Mouse (Mus musculus) stomach, embryonic 14.5 days (tissue): ENCODE measurements at regions not wholly inside any gene's neighbourhood (a gene's known extent, or its start where the extent isn't known, plus 50 kb on each side); places are given as distances from the start of the nearest gene placed in this dataset.

Experiments used
- ATAC-seq: fragments of 200-750 bp; cut with Nextera tagmentation; 2 replicates; pipeline ENCODE4 v1.8.0; 2017; ENCODE audit warnings: low read depth, moderate TSS enrichment; ENCODE audit not compliant: insufficient number of reproducible peaks, insufficient read depth, low FRiP score
- H3K27ac ChIP-seq: fragments of 300-500 bp; sonication (generic); 2 replicates; pipeline ENCODE4 v1.5.1; 2014; ENCODE audit warnings: mild to moderate bottlenecking, low read length, moderate library complexity, mixed read lengths
- H3K27me3 ChIP-seq: fragments of 300-500 bp; sonication (generic); 2 replicates; pipeline ENCODE4 v1.6.1; 2014; ENCODE audit warnings: low read length, control low read depth, mixed read lengths; ENCODE audit not compliant: control insufficient read depth, insufficient read depth
- H3K36me3 ChIP-seq: fragments of 300-500 bp; sonication (generic); 2 replicates; pipeline ENCODE4 v1.6.1; 2014; ENCODE audit warnings: mild to moderate bottlenecking, control low read depth, low read length, moderate library complexity, mixed read lengths; ENCODE audit not compliant: control insufficient read depth, insufficient read depth
- H3K4me1 ChIP-seq: fragments of 300-500 bp; sonication (generic); 2 replicates; pipeline ENCODE4 v1.6.1; 2014; ENCODE audit warnings: low read length, control low read depth, mixed read lengths; ENCODE audit not compliant: control insufficient read depth, insufficient read depth
- H3K4me2 ChIP-seq: fragments of 300-500 bp; sonication (generic); replicated peaks from 2 replicates; pipeline ENCODE4 v1.6.1; 2014; ENCODE audit warnings: low read depth, low read length, control low read depth
- H3K4me3 ChIP-seq: fragments of 300-500 bp; sonication (generic); 2 replicates; pipeline ENCODE4 v1.5.1; 2014; ENCODE audit warnings: low read depth, low read length, control low read depth
- H3K9ac ChIP-seq: fragments of 300-500 bp; sonication (generic); replicated peaks from 2 replicates; pipeline ENCODE4 v1.6.1; 2014; ENCODE audit warnings: low read depth, mild to moderate bottlenecking, control low read depth, low read length, moderate library complexity, mixed read lengths
- H3K9me3 ChIP-seq: fragments of 300-500 bp; sonication (generic); 2 replicates; pipeline ENCODE4 v1.6.1; 2016; ENCODE audit warnings: low read depth, low read length, control low read depth; ENCODE audit not compliant: control insufficient read depth
- WGBS: fragments of 180-500 bp; shearing (Covaris S2); extraction: QIAGEN DNeasy Blood & Tissue Kit; methylation state at CpG from one replicate; pipeline ENCODE4 v1.1.7; 2014; 5-methylcytosine and 5-hydroxymethylcytosine counted together

DNA sequence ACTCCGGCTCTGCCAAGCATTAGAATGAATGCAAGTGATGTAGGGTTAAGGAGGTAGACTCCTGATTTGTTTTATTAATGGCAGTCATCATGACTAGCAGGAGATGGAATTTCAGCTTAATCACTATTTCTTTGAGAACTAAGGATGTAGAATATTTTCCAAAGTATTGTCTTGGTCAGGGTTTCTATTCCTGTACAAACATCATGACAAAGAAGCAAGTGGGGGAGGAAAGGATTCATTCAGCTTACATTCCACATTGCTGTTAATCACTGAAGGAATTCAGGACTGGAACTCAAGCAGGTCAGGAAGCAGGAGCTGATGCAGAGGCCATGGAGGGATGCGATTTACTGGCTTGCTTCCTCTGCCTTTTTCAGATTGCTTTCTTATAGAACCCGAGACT, 195.4 kb upstream of the Tmem72 start:
- no peaks in the 10 kb centered on the region for H3K36me3 ChIP-seq
- H3K27ac ChIP-seq, result no peak overlapping the region
- H3K9me3 ChIP-seq, result no peaks in the 10 kb centered on the region
- H3K9ac ChIP-seq, result no peak overlapping the region
- no peak for ATAC-seq
- 70% methylated on average over 3 of the region's 3 CpGs for WGBS
- H3K4me1 ChIP-seq, result 0 out of 2 replicates have a peak, but pooled peaks cover 6% of the 10 kb centered on the region
- no peak overlapping the region for H3K4me2 ChIP-seq
- no peak overlapping the region for H3K4me3 ChIP-seq
- no peaks in the 10 kb centered on the region for H3K27me3 ChIP-seq

DNA sequence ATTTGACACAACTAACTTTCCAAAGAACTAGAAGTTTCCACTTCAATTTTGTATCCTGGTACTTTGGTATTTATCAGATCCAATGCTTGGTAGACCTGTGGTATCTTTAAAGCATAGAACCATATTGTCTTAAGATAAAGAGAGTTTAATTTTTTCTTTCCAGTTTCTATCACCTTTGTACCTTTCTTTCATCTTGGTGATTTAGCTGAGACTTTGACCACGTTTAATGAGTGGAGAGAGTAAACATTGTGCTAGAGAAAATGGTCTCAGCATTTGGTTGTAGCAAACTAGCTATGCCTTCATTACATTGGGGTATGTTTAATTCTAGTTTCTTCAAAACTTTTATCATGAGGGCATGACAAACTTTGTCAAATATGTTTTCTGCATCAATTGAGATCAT, 197.4 kb upstream of the Tmem72 start:
- Histone ChIP-seq H3K4me1 (0 out of 2 replicates have a peak, but pooled peaks cover 6% of the 10 kb centered on the region), H3K9ac (no peak overlapping the region), H3K27ac (no peak overlapping the region), H3K27me3 (no peaks in the 10 kb centered on the region), H3K4me3 (no peak overlapping the region), H3K36me3 (no peaks in the 10 kb centered on the region), H3K4me2 (no peak overlapping the region), H3K9me3 (no peaks in the 10 kb centered on the region)
- no peak for ATAC-seq
- WGBS, result 44% methylated on average over 1 of the region's 1 CpGs

DNA sequence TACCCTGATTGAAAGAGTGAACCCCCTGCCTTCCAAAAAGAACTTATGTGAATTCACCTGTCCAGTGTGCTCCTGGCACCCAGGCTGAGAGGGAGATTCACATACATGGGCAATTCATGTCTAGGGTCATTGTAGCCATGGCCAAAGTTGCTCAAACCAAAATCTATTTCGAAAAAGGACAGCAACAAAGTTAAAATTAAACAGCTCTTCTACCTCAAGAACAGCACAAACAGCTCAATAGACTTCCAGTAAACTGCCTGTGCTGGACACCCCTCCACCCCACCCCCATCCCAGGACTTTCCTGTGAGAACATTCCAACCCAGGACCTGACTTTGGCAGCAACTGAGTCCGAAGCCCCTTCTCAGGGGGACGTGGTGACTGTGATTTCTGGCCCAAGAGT, 218.3 kb upstream of the Tmem72 start:
- no peak overlapping the region for H3K27ac ChIP-seq
- no peak overlapping the region for H3K9ac ChIP-seq
- H3K4me1 ChIP-seq, result no peaks in the 10 kb centered on the region
- H3K27me3 ChIP-seq, result no peaks in the 10 kb centered on the region
- H3K4me3 ChIP-seq, result no peak overlapping the region
- WGBS, result 88% methylated on average over 3 of the region's 3 CpGs
- no peak for ATAC-seq
- H3K4me2 ChIP-seq, result no peak overlapping the region
- H3K36me3 ChIP-seq, result no peaks in the 10 kb centered on the region
- H3K9me3 ChIP-seq, result no peaks in the 10 kb centered on the region

DNA sequence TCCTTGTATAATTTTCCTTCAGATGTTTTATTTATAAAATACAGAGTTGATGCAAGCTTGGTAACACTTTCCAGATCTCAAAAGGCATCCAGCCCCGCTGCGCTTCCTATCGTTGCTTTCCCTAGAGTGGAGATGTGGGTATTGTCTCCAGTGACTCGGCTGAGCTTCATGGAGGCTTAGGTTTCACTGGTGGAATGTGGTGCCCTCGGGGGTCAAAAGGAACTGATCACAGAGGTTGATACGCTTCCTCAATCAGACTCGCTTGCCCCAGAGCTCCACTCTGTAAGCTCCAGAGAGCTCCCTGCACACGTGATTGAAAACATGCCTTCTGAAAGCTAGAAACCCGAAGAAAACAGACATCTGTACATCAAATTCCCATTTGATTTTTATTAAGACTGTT, 224.9 kb upstream of the Tmem72 start:
- no peak for ATAC-seq
- H3K36me3 ChIP-seq, result no peaks in the 10 kb centered on the region
- no peaks in the 10 kb centered on the region for H3K27me3 ChIP-seq
- 66% methylated on average over 9 of the region's 9 CpGs for WGBS
- H3K9me3 ChIP-seq, result no peaks in the 10 kb centered on the region
- H3K9ac ChIP-seq, result no peak overlapping the region
- no peaks in the 10 kb centered on the region for H3K4me1 ChIP-seq
- H3K4me3 ChIP-seq, result no peak overlapping the region
- no peak overlapping the region for H3K27ac ChIP-seq
- no peak overlapping the region for H3K4me2 ChIP-seq

DNA sequence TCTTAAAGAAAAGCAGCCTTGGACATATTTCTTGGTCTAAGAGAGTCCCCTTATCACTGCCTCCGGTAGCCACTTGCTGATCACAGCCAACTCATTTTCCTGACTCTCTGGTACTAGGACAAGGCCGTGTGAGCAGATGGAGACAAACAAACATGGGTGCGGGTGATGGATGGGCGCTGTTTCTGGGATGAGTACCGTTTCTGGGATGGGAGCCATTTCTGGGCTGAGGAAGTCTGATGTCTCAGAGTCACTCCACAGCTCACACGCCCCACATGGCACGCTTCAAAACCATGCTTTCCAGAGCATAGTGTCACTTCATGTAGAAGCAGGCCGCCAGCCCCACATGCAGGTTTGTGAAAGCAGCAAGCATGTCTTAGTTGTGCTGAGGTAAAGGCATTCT, 225.6 kb upstream of the Cxcl12 start:
- Histone ChIP-seq H3K4me3 (no peak overlapping the region), H3K4me1 (no peaks in the 10 kb centered on the region), H3K36me3 (no peaks in the 10 kb centered on the region), H3K9me3 (no peaks in the 10 kb centered on the region), H3K27ac (no peak overlapping the region), H3K4me2 (no peak overlapping the region), H3K27me3 (no peaks in the 10 kb centered on the region), H3K9ac (no peak overlapping the region)
- ATAC-seq, result no peak
- WGBS, result 74% methylated on average over 8 of the region's 8 CpGs

DNA sequence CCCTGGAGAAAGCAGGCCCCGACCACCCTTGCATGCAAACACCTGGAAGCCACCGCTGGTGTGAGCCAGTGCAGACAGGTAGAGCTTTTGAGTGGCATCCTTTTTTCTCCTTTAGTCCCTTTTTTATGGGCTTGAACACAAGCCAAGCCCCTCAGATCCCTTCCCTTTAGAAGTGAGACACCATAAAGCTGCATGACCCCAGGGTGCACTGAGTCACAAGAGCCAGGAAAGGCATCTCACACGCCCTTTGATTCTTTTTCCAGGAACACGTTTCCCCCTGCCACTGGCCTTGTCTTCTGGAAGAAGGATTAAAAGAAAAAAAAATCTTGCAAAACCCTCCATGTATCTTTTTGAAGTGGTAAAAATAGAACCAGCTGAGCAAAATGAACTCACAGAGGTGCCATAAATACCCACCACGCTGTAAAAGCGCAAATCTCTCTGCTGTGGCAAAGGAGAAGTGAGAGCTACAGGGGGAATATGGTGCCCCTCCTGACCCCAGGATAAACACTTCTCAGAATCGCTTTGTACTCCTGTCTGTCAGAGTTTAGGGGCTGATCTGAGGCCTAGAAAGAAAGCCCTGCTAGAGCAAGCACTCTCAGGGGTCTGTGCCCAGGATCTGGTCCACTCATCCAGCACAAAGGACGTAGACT, 222.1 kb upstream of the Cxcl12 start:
- no peak overlapping the region for H3K4me3 ChIP-seq
- no peaks in the 10 kb centered on the region for H3K36me3 ChIP-seq
- WGBS, result 39% methylated on average over 8 of the region's 8 CpGs
- no peak overlapping the region for H3K4me2 ChIP-seq
- H3K9me3 ChIP-seq, result no peaks in the 10 kb centered on the region
- no peaks in the 10 kb centered on the region for H3K4me1 ChIP-seq
- H3K27me3 ChIP-seq, result no peaks in the 10 kb centered on the region
- no peak overlapping the region for H3K9ac ChIP-seq
- H3K27ac ChIP-seq, result no peak overlapping the region
- ATAC-seq, result no peak

DNA sequence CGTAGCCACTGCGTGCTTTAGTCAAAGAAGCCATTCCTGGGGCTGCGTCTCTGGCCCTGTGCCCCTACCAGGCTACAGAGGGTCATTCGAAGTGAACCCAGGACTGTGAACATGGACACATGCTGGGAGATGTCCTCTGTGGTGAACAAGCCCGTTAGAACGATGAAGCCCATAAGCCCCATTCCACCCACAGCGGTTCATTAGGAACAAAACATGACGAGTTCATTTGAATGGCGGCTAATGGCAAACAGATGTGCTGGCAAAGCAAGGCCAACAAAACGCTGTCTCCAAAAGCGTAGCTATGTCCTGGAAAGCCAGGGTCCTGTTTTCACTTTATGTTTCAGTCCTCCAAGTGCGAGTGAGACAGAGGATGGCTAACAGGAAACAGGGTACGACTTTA, 208.7 kb upstream of the Cxcl12 start:
- Histone ChIP-seq H3K36me3 (no peaks in the 10 kb centered on the region), H3K4me3 (no peak overlapping the region), H3K4me2 (no peak overlapping the region), H3K9ac (no peak overlapping the region), H3K27me3 (no peaks in the 10 kb centered on the region), H3K9me3 (no peaks in the 10 kb centered on the region), H3K4me1 (no peaks in the 10 kb centered on the region), H3K27ac (no peak overlapping the region)
- no peak for ATAC-seq
- 81% methylated on average over 13 of the region's 13 CpGs for WGBS

DNA sequence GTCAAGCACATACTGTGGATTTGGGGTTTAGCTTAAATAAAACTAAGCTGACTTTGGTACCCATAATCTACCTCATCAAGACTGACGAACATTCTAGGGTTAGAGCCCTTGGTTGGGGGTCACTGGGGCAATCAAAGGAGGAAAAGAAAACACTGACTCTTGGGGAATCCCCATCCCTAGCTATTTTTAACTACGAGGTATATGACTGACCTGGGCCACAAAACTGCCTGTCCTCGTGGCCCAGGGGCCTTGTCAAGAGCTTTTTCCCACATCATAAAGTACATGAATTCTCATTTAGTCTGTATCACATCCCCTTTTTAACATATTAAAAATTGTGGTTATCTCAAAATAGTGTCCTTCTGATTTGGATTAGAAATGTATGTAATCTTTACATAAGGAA, 207.7 kb upstream of the Cxcl12 start:
- Histone ChIP-seq H3K27ac (no peak overlapping the region), H3K9me3 (no peaks in the 10 kb centered on the region), H3K36me3 (no peaks in the 10 kb centered on the region), H3K4me3 (no peak overlapping the region), H3K4me1 (no peaks in the 10 kb centered on the region), H3K27me3 (no peaks in the 10 kb centered on the region), H3K9ac (no peak overlapping the region), H3K4me2 (no peak overlapping the region)
- WGBS, result 74% methylated on average over 3 of the region's 3 CpGs
- ATAC-seq, result no peak

DNA sequence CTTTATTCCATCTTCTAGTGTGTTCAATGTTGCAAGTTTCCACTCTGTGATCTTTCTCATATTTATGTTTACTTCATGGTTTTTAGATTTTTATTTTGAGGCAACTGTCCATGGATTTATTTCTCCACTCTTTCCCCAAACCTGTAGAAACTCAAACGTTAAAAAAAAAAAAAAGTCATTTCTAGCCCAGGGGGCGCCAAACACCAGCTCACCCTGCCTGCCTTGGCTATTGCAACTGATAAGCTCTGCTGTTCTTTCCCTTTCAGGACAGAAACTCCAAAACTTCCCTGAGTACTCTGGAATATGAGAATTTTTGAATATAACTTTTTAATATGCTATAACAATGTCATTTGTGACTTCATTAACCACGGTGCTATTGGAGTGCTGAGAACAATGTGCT, 201.9 kb upstream of the Cxcl12 start:
- Histone ChIP-seq H3K27ac (no peak overlapping the region), H3K27me3 (no peaks in the 10 kb centered on the region), H3K9me3 (no peaks in the 10 kb centered on the region), H3K4me3 (no peak overlapping the region), H3K36me3 (no peaks in the 10 kb centered on the region), H3K4me1 (0 out of 2 replicates have a peak, but pooled peaks cover 2% of the 10 kb centered on the region), H3K4me2 (no peak overlapping the region), H3K9ac (no peak overlapping the region)
- WGBS, result 21% methylated on average over 3 of the region's 3 CpGs
- ATAC-seq, result no peak
